In genomic region chr11:118570164-118570563, GRCm38 (mm10) we compare ENCODE assay signal across 11 mouse cellular contexts.
DNase-seq lines count a peak whose midpoint lies in the region; ATAC-seq and TF ChIP-seq lines count a peak whose summit lies in the region.
"Had no signal": no experiment of that assay in that cellular context is flagged by ENCODE, and none has a peak within 500 bp of the region (broad histone marks: within the 10 kb centered on the region; RNA-seq: fewer than 3 reads in every experiment).

No protein-coding gene starts in this region.

- ATAC-seq in embryonic facial prominence, embryonic 14.5 days (ENCODE audit: low read depth), result no peak
- ATAC-seq in hindbrain, embryonic 16.5 days, result peak; percentile 37; the same call in 1 of the 2 replicates
- peak; percentile 26; the same call in 1 of the 2 replicates for ATAC-seq in neural tube, embryonic 13.5 days (ENCODE audit: low read depth)
- no peak for ATAC-seq in erythroblast, adult 5-6 weeks (replicated peaks; ENCODE audit: low FRiP score, poor library complexity, severe bottlenecking)

- WGBS in embryonic facial prominence, embryonic 14.5 days, result under 1% methylated on average over 19 of the region's 27 CpGs
- 0% methylated on average over 27 of the region's 27 CpGs for WGBS in hindbrain, embryonic 16.5 days
- WGBS in neural tube, embryonic 13.5 days, result under 1% methylated on average over 27 of the region's 27 CpGs

- H3K9ac ChIP-seq in embryonic facial prominence, embryonic 14.5 days (ENCODE audit: low read depth, low read length), result no peak overlapping the region
- peak overlapping the region; percentile 73 for H3K9ac ChIP-seq in hindbrain, embryonic 16.5 days (ENCODE audit: low read depth, low read length)
- H3K9ac ChIP-seq in neural tube, embryonic 13.5 days, result peak overlapping the region; percentile 75
- H3K9ac ChIP-seq: liver, embryonic 14.5 days had no signal

- peak overlapping the region; percentile 62 for H3K4me3 ChIP-seq in left cerebral cortex, adult 2 months
- H3K4me3 ChIP-seq in embryonic facial prominence, embryonic 14.5 days (ENCODE audit: low read depth, low read length), result peak overlapping the region; percentile 34
- peak overlapping the region; percentile 56 for H3K4me3 ChIP-seq in hindbrain, embryonic 16.5 days (ENCODE audit: low read length)
- peak overlapping the region; percentile 49 for H3K4me3 ChIP-seq in neural tube, embryonic 13.5 days
- H3K4me3 ChIP-seq: erythroblast, embryonic 14.5 days had no signal

- H3K27me3 ChIP-seq in embryonic facial prominence, embryonic 14.5 days (replicated peaks; ENCODE audit: control insufficient read depth, insufficient read depth, low read length), result peaks cover 80% of the 10 kb centered on the region
- H3K27me3 ChIP-seq in hindbrain, embryonic 16.5 days (replicated peaks; ENCODE audit: control insufficient read depth, insufficient read depth, low read length), result peaks cover 31% of the 10 kb centered on the region
- H3K27me3 ChIP-seq in neural tube, embryonic 13.5 days, result peaks cover 63% of the 10 kb centered on the region

- intact Hi-C loops in left cerebral cortex, adult 2 months (cut with DNase I), result loop anchor here (5.0 kb wide), 2 partner anchors 42 to 57 kb away; no protein-coding TSS in a partner anchor
- intact Hi-C loops in left cerebral cortex, postnatal 25 days (cut with DNase I), result loop anchor here (5.0 kb wide), 1 partner anchor 52 kb away; no protein-coding TSS in a partner anchor

- no peak for DNase-seq in left cerebral cortex, adult 2 months (ENCODE audit: extremely low spot score in 1 of 2, low spot score in 2 of 2)
- no peak for DNase-seq in left cerebral cortex, postnatal 25 days (ENCODE audit: low spot score in 2 of 2)
- DNase-seq in embryonic facial prominence, embryonic 14.5 days (ENCODE audit: low spot score), result no peak
- DNase-seq in kidney, adult 11 months, result no peak
- no peak for DNase-seq in lung, postnatal 25 days (ENCODE audit: low spot score)
- DNase-seq: thymus, adult 18-20 months had no signal

- peak overlapping the region; percentile 50 for H3K4me2 ChIP-seq in embryonic facial prominence, embryonic 14.5 days (ENCODE audit: low read depth, low read length)
- H3K4me2 ChIP-seq in hindbrain, embryonic 16.5 days (ENCODE audit: low read length), result peak overlapping the region; percentile 93
- peak overlapping the region; percentile 82 for H3K4me2 ChIP-seq in neural tube, embryonic 13.5 days

- peak overlapping the region; percentile 82 for H3K27ac ChIP-seq in left cerebral cortex, adult 2 months
- H3K27ac ChIP-seq in embryonic facial prominence, embryonic 14.5 days (replicated peaks; ENCODE audit: low read depth, low read length), result no peak overlapping the region
- peak overlapping the region; percentile 65 for H3K27ac ChIP-seq in hindbrain, embryonic 16.5 days (ENCODE audit: low read depth, low read length)
- H3K27ac ChIP-seq in neural tube, embryonic 13.5 days (replicated peaks), result peak overlapping the region; percentile 80
- H3K27ac ChIP-seq: liver, embryonic 14.5 days had no signal

- H3K4me1 ChIP-seq in embryonic facial prominence, embryonic 14.5 days (ENCODE audit: control insufficient read depth, insufficient read depth, low read length), result no peaks in the 10 kb centered on the region
- H3K4me1 ChIP-seq in hindbrain, embryonic 16.5 days (ENCODE audit: control insufficient read depth, insufficient read depth, low read depth, low read length), result peaks cover 25% of the 10 kb centered on the region
- H3K4me1 ChIP-seq in neural tube, embryonic 13.5 days (replicated peaks), result peaks cover 80% of the 10 kb centered on the region

- H3K36me3 ChIP-seq in embryonic facial prominence, embryonic 14.5 days (ENCODE audit: control insufficient read depth, insufficient read depth, low read length), result no peaks in the 10 kb centered on the region
- H3K36me3 ChIP-seq in hindbrain, embryonic 16.5 days (ENCODE audit: control insufficient read depth, insufficient read depth, low read length), result no peaks in the 10 kb centered on the region
- H3K36me3 ChIP-seq in neural tube, embryonic 13.5 days, result no peaks in the 10 kb centered on the region

- no peaks in the 10 kb centered on the region for H3K9me3 ChIP-seq in embryonic facial prominence, embryonic 14.5 days (ENCODE audit: control insufficient read depth, low read length)
- H3K9me3 ChIP-seq in hindbrain, embryonic 16.5 days (ENCODE audit: control insufficient read depth, low read length), result no peaks in the 10 kb centered on the region
- H3K9me3 ChIP-seq in neural tube, embryonic 13.5 days, result no peaks in the 10 kb centered on the region

- no peak for TF ChIP-seq CTCF in left cerebral cortex, adult 2 months (IDR thresholded peaks at IDR 0.05)

Comparison
In these comparisons a context has a peak if more than half of its experiments do, and no peak if none do; other contexts are left out.
1. ATAC-seq: peak in hindbrain, embryonic 16.5 days (single experiment) and neural tube, embryonic 13.5 days (single experiment); none in embryonic facial prominence, embryonic 14.5 days (single experiment) and erythroblast, adult 5-6 weeks (single experiment).
2. Peak in every context shown above with its lines, with median percentiles within 50 percentile points of each other: H3K4me3 ChIP-seq and H3K4me2 ChIP-seq.